Mouse (Mus musculus): ENCODE data around the gene Ric3. TPM values are rescaled to one million over a fixed set of nuclear protein-coding genes. Genes with fewer than 3 reads are reported as not detected.
"Not testable (repeated sequence)": the region's sequence is repeated elsewhere in the genome, so short reads cannot be mapped to it uniquely, and the experiment has no call there.

Gene Ric3
- polyA plus RNA-seq, 1 experiment from 2014 or later: 16.1 TPM

GRCm38 (mm10) chr7:109104894-109105293, 21.8 kb upstream of the Ric3 start:
- no peaks in the 10 kb centered on the region for H3K36me3 ChIP-seq (ENCODE audit: control insufficient read depth, insufficient read depth, low read length)
- no peak overlapping the region for H3K9ac ChIP-seq (ENCODE audit: low read length)
- H3K27ac ChIP-seq (ENCODE audit: low read depth, low read length): no peak overlapping the region
- ATAC-seq (replicated peaks; ENCODE audit: low FRiP score) (no peak), DNase-seq (ENCODE audit: low spot score) (no peak)
- no peak overlapping the region for H3K4me3 ChIP-seq (ENCODE audit: low read depth, low read length)
- no peaks in the 10 kb centered on the region for H3K9me3 ChIP-seq (ENCODE audit: control insufficient read depth, low read length)
- WGBS: 92% methylated on average over 1 of the region's 1 CpGs
- H3K4me2 ChIP-seq (ENCODE audit: low read depth, low read length, severe bottlenecking): no peak overlapping the region
- H3K27me3 ChIP-seq (ENCODE audit: control insufficient read depth, insufficient read depth, low read length): no peaks in the 10 kb centered on the region
- H3K4me1 ChIP-seq (replicated peaks; ENCODE audit: control insufficient read depth, insufficient read depth, low read length): no peaks in the 10 kb centered on the region

- H3K4me2 ChIP-seq (ENCODE audit: low read depth, low read length, severe bottlenecking): no peak overlapping the region
- peaks cover 2% of the 10 kb centered on the region; the same call in 1 of the 2 replicates for H3K4me1 ChIP-seq (replicated peaks; ENCODE audit: control insufficient read depth, insufficient read depth, low read length)
- DNase-seq (ENCODE audit: low spot score): no peak
- ATAC-seq (replicated peaks; ENCODE audit: low FRiP score): no peak
- no peaks in the 10 kb centered on the region for H3K27me3 ChIP-seq (ENCODE audit: control insufficient read depth, insufficient read depth, low read length)
- WGBS: 85% methylated on average over 3 of the region's 3 CpGs
- H3K4me3 ChIP-seq (ENCODE audit: low read depth, low read length): no peak overlapping the region
- no peak overlapping the region for H3K27ac ChIP-seq (ENCODE audit: low read depth, low read length)
- H3K9me3 ChIP-seq (ENCODE audit: control insufficient read depth, low read length): no peaks in the 10 kb centered on the region
- no peaks in the 10 kb centered on the region for H3K36me3 ChIP-seq (ENCODE audit: control insufficient read depth, insufficient read depth, low read length)
- no peak overlapping the region for H3K9ac ChIP-seq (ENCODE audit: low read length)
Observed at GRCm38 (mm10) chr7:109101167-109101566, 18.0 kb upstream of the Ric3 start.

- DNase-seq (ENCODE audit: low spot score) (peak; percentile 75), ATAC-seq (replicated peaks; ENCODE audit: low FRiP score) (peak; percentile 60)
- Histone ChIP-seq H3K27me3 (ENCODE audit: control insufficient read depth, insufficient read depth, low read length) (no peaks in the 10 kb centered on the region), H3K36me3 (ENCODE audit: control insufficient read depth, insufficient read depth, low read length) (no peaks in the 10 kb centered on the region), H3K4me3 (ENCODE audit: low read depth, low read length) (no peak overlapping the region), H3K27ac (ENCODE audit: low read depth, low read length) (no peak overlapping the region), H3K4me2 (ENCODE audit: low read depth, low read length, severe bottlenecking) (no peak overlapping the region), H3K4me1 (replicated peaks; ENCODE audit: control insufficient read depth, insufficient read depth, low read length) (peaks cover 2% of the 10 kb centered on the region; the same call in 1 of the 2 replicates), H3K9ac (ENCODE audit: low read length) (no peak overlapping the region), H3K9me3 (ENCODE audit: control insufficient read depth, low read length) (no peaks in the 10 kb centered on the region)
- WGBS: 28% methylated on average over 6 of the region's 6 CpGs
Observed at GRCm38 (mm10) chr7:109098145-109099018, 15.3 kb upstream of the Ric3 start.

DNA sequence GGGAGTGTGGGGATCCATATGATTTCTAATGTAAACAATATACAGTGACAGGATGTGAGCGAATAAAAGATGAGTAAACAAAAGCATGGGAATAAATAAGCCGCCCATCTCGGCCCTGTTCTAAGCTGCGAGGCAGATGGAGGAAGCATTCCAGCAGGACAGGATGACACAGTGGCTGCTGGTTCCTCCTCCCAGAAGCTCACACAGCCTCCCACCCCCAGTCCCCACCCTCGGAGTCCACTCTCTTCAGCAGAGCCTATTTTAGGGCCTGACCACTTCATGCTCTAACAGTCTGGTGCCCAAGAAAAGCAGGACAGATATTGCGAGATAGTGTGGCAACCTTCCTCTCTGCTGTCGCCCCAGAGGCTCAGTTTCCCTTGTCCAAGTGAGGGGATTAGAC, 14.1 kb upstream of the Ric3 start:
- Histone ChIP-seq H3K27ac (ENCODE audit: low read depth, low read length) (no peak overlapping the region), H3K9ac (ENCODE audit: low read length) (no peak overlapping the region), H3K4me2 (ENCODE audit: low read depth, low read length, severe bottlenecking) (no peak overlapping the region), H3K27me3 (ENCODE audit: control insufficient read depth, insufficient read depth, low read length) (no peaks in the 10 kb centered on the region), H3K4me3 (ENCODE audit: low read depth, low read length) (no peak overlapping the region), H3K4me1 (replicated peaks; ENCODE audit: control insufficient read depth, insufficient read depth, low read length) (peaks cover 2% of the 10 kb centered on the region; the same call in 1 of the 2 replicates), H3K36me3 (ENCODE audit: control insufficient read depth, insufficient read depth, low read length) (no peaks in the 10 kb centered on the region), H3K9me3 (ENCODE audit: control insufficient read depth, low read length) (no peaks in the 10 kb centered on the region)
- WGBS: 81% methylated on average over 7 of the region's 7 CpGs
- DNase-seq (ENCODE audit: low spot score) (no peak), ATAC-seq (replicated peaks; ENCODE audit: low FRiP score) (no peak)

DNA sequence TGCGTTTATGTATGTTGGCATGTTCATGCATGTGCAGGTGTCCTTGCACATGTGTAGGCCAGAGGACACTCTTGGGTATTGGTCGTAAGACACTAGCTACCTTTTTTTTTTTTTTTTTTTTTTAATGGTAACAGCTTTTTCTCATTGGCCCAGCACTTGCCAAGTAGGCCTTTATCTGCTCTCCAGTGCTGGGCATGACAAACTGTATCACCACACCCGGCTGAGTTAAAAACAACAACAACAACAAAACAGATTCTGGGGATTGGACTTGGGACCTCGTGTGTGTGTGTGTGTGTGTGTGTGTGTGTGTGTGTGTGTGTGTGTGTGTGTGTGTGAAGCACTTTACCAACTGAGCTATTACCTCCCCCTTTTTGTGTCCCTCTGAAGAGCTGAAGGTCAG, 13.5 kb upstream of the Ric3 start:
- Histone ChIP-seq H3K27me3 (ENCODE audit: control insufficient read depth, insufficient read depth, low read length) (no peaks in the 10 kb centered on the region), H3K4me1 (replicated peaks; ENCODE audit: control insufficient read depth, insufficient read depth, low read length) (peaks cover 2% of the 10 kb centered on the region; the same call in 1 of the 2 replicates), H3K27ac (ENCODE audit: low read depth, low read length) (no peak overlapping the region), H3K36me3 (ENCODE audit: control insufficient read depth, insufficient read depth, low read length) (no peaks in the 10 kb centered on the region), H3K9me3 (ENCODE audit: control insufficient read depth, low read length) (no peaks in the 10 kb centered on the region), H3K9ac (ENCODE audit: low read length) (no peak overlapping the region), H3K4me2 (ENCODE audit: low read depth, low read length, severe bottlenecking) (no peak overlapping the region), H3K4me3 (ENCODE audit: low read depth, low read length) (no peak overlapping the region)
- WGBS: 88% methylated on average over 4 of the region's 4 CpGs
- no peak for DNase-seq (ENCODE audit: low spot score)
- ATAC-seq (replicated peaks; ENCODE audit: low FRiP score): no peak

- H3K36me3 ChIP-seq (ENCODE audit: control insufficient read depth, insufficient read depth, low read length): no peaks in the 10 kb centered on the region
- no peak for DNase-seq (ENCODE audit: low spot score)
- no peaks in the 10 kb centered on the region for H3K9me3 ChIP-seq (ENCODE audit: control insufficient read depth, low read length)
- H3K27me3 ChIP-seq (ENCODE audit: control insufficient read depth, insufficient read depth, low read length): no peaks in the 10 kb centered on the region
- ATAC-seq (replicated peaks; ENCODE audit: low FRiP score): no peak
- peaks cover 2% of the 10 kb centered on the region; the same call in 1 of the 2 replicates for H3K4me1 ChIP-seq (replicated peaks; ENCODE audit: control insufficient read depth, insufficient read depth, low read length)
- H3K4me2 ChIP-seq (ENCODE audit: low read depth, low read length, severe bottlenecking): no peak overlapping the region
- no peak overlapping the region for H3K4me3 ChIP-seq (ENCODE audit: low read depth, low read length)
- no CpG with 5 or more reads among the region's 7 CpGs for WGBS
- H3K9ac ChIP-seq (ENCODE audit: low read length): no peak overlapping the region
- no peak overlapping the region for H3K27ac ChIP-seq (ENCODE audit: low read depth, low read length)
Observed at GRCm38 (mm10) chr7:109094294-109094693, 11.2 kb upstream of the Ric3 start.

GRCm38 (mm10) chr7:109091316-109091715, 8.2 kb upstream of the Ric3 start:
- not testable (repeated sequence) for DNase-seq (ENCODE audit: low spot score); H3K9me3 ChIP-seq (ENCODE audit: control insufficient read depth, low read length); H3K36me3 ChIP-seq (ENCODE audit: control insufficient read depth, insufficient read depth, low read length); H3K27ac ChIP-seq (ENCODE audit: low read depth, low read length); H3K27me3 ChIP-seq (ENCODE audit: control insufficient read depth, insufficient read depth, low read length); H3K4me3 ChIP-seq (ENCODE audit: low read depth, low read length); H3K4me1 ChIP-seq (replicated peaks; ENCODE audit: control insufficient read depth, insufficient read depth, low read length); H3K4me2 ChIP-seq (ENCODE audit: low read depth, low read length, severe bottlenecking); ATAC-seq (replicated peaks; ENCODE audit: low FRiP score); H3K9ac ChIP-seq (ENCODE audit: low read length)
- no CpG with 5 or more reads among the region's 2 CpGs for WGBS

GRCm38 (mm10) chr7:109086946-109087345, 3.8 kb upstream of the Ric3 start:
- Histone ChIP-seq H3K4me2 (ENCODE audit: low read depth, low read length, severe bottlenecking) (no peak overlapping the region), H3K9ac (ENCODE audit: low read length) (no peak overlapping the region), H3K4me1 (replicated peaks; ENCODE audit: control insufficient read depth, insufficient read depth, low read length) (no peaks in the 10 kb centered on the region), H3K9me3 (ENCODE audit: control insufficient read depth, low read length) (no peaks in the 10 kb centered on the region), H3K36me3 (ENCODE audit: control insufficient read depth, insufficient read depth, low read length) (no peaks in the 10 kb centered on the region), H3K27me3 (ENCODE audit: control insufficient read depth, insufficient read depth, low read length) (no peaks in the 10 kb centered on the region), H3K4me3 (ENCODE audit: low read depth, low read length) (no peak overlapping the region), H3K27ac (ENCODE audit: low read depth, low read length) (no peak overlapping the region)
- WGBS: 39% methylated on average over 2 of the region's 2 CpGs
- ATAC-seq (replicated peaks; ENCODE audit: low FRiP score) (no peak), DNase-seq (ENCODE audit: low spot score) (no peak)

DNA sequence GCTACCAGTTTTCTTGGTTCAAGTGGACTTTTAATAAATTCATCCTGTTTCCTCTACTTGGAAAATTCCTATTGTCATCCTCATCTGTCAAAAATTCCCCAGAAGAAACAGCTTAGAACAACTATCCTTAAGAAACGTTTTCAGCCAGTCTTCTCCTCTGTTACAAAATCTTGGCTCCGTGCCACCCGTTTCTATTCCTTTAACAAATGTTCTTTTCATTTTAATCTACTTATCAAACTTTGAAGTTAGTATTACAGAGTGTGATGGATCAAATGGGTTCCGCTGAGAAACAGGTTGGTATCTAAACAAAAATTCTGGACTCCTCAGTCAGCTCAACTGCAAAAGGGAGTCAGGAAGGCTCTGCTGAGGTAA, 668 bp upstream of the Ric3 start:
- H3K9ac ChIP-seq (ENCODE audit: low read length): no peak overlapping the region
- H3K4me3 ChIP-seq (ENCODE audit: low read depth, low read length): no peak overlapping the region

More for the DNA sequence above, 668 bp upstream of the Ric3 start:
- ATAC-seq (replicated peaks; ENCODE audit: low FRiP score): no peak
- Histone ChIP-seq H3K27ac (ENCODE audit: low read depth, low read length) (no peak overlapping the region), H3K4me2 (ENCODE audit: low read depth, low read length, severe bottlenecking) (no peak overlapping the region), H3K27me3 (ENCODE audit: control insufficient read depth, insufficient read depth, low read length) (no peaks in the 10 kb centered on the region), H3K36me3 (ENCODE audit: control insufficient read depth, insufficient read depth, low read length) (no peaks in the 10 kb centered on the region), H3K9me3 (ENCODE audit: control insufficient read depth, low read length) (no peaks in the 10 kb centered on the region), H3K4me1 (replicated peaks; ENCODE audit: control insufficient read depth, insufficient read depth, low read length) (no peaks in the 10 kb centered on the region)
- no peak for DNase-seq (ENCODE audit: low spot score)
- WGBS: 89% methylated on average over 4 of the region's 4 CpGs

Measured in forebrain, embryonic 11.5 days (tissue).